Mouse (Mus musculus): ENCODE data around the gene Fam102a. TPM values are rescaled to one million over a fixed set of nuclear protein-coding genes. Genes with fewer than 3 reads are reported as not detected.

The Fam102a gene
- polyA plus RNA-seq, 1 experiment from 2014 or later: 11.8 TPM

DNA sequence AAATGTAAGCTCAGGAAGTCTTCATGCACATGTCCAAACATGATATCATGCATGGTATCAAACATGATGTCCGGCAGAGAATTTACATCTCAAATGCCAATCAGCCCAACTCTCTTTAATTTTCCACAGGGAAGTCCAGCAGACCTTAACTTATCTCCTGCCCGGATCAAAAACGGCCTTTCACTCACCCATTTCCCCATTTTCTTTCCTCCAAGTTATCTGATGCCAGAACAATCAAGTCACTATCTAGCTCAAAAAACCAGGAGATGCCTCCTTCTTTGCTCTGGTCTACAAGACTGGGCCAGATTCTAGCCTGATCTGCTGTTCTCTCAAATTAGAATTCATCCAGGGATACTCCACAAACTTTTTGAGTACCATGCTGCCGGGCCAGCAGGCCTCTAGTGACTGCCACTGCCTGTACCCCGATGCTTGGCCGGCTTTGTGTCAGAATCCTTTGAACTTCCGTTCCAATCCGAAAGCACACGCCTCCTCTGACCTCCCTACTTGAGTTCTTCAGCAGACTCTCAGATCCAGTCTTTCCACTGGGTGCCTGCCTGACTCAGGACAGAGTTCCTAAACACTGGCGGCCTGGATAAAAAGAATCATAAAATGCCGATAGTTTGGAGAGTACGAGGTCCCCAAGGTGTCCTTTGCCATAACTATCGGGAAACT is 935 bp upstream of the Fam102a start:
- in situ Hi-C loops (cut with MboI; ENCODE audit: low pct_unique_long_range_greater_than_20kb): no loop called here
- no peaks in the 10 kb centered on the region for H3K27me3 ChIP-seq
- ChIA-PET CTCF (no interaction called here), POLR2A (no interaction called here)
- no peak for ATAC-seq
- no peak for TF ChIP-seq CTCF (IDR thresholded peaks at IDR 0.05)
- no peak for DNase-seq (ENCODE audit: low read depth, low spot score)

DNA sequence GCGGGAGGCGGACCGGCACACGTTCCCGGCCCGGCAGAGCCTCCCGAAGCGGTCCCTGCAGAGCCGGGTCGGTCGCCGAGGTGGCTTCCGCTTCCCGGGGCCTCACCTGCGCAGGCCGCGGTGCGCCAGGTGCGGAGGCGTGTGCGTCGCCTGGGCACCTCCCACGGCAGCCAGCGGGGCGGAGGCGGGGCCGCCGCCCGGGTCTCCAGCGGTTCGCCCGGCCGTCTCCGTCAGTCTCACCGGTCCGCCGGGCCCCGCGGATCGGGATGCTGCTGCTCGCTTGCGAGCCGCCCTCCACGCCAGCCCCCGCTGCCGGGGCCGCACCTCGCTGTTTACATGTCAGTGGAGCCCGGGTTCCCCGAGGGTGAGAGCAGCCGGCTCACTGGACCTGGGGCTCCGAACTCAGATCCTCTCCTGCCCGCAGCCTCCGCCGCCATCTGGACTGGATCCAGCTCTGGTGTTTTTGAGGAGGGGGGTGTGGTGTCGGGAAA is 414 bp downstream of the Fam102a start:
- peak; percentile 33 for ATAC-seq
- TF ChIP-seq CTCF (IDR thresholded peaks at IDR 0.05): no peak
- H3K27me3 ChIP-seq: no peaks in the 10 kb centered on the region
- in situ Hi-C loops (cut with MboI; ENCODE audit: low pct_unique_long_range_greater_than_20kb): no loop called here
- no peak for DNase-seq (ENCODE audit: low read depth, low spot score)
- POLR2A ChIA-PET: interaction anchor here (0.6 to 1.4 kb wide), 4 partner anchors 10 to 173 kb away, joined by 3 to 11 read pairs (median 4); no protein-coding TSS in a partner anchor
- CTCF ChIA-PET: interaction anchor here (1.5 to 1.7 kb wide), 2 partner anchors 10 to 50 kb away, joined by 6 to 11 read pairs; no protein-coding TSS in a partner anchor

DNA sequence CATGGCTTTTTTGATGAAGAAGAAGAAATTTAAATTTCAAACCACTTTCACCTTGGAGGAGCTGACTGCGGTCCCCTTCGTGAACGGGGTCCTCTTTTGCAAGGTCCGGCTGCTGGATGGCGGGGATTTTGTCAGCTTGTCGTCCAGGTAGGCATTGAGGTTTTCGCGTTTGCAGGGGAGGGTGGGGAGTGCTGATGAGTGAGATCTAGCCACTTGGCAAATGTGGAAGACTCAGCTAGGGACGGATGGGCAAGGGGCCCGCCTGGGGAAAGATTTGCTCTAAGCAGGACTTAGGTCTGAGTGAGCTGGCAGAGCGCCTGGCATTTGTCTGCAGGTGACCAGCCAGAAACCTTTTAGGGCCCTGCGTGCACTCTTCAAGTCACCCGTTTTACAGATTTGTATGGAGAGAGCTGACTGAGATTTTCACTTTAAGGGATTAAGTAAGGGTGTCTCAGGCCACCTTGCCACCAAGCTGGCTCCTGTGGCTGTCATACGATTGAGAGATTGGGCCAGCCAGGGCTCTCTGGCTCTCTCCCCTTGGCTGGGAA is 1.0 kb downstream of the Fam102a start:
- no peaks in the 10 kb centered on the region for H3K27me3 ChIP-seq
- ATAC-seq (no peak), DNase-seq (ENCODE audit: low read depth, low spot score) (no peak)
- TF ChIP-seq CTCF (IDR thresholded peaks at IDR 0.05): no peak
- CTCF ChIA-PET: interaction anchor here (1.3 to 1.7 kb wide), 4 partner anchors 10 to 50 kb away, joined by 3 to 11 read pairs (median 8); partner anchors contain the start of gene Dpm2
- in situ Hi-C loops (cut with MboI; ENCODE audit: low pct_unique_long_range_greater_than_20kb): no loop called here
- POLR2A ChIA-PET: interaction anchor here (1.2 to 1.4 kb wide), 2 partner anchors 10 to 47 kb away, joined by 3 to 4 read pairs; no protein-coding TSS in a partner anchor

- in situ Hi-C loops (cut with MboI; ENCODE audit: low pct_unique_long_range_greater_than_20kb): no loop called here
- H3K27me3 ChIP-seq: no peaks in the 10 kb centered on the region
- ATAC-seq (no peak), DNase-seq (ENCODE audit: low read depth, low spot score) (no peak)
- POLR2A ChIA-PET: interaction anchor here (1.2 to 1.4 kb wide), 2 partner anchors 9 to 48 kb away, joined by 3 to 4 read pairs; no protein-coding TSS in a partner anchor
- no peak for TF ChIP-seq CTCF (IDR thresholded peaks at IDR 0.05)
- CTCF ChIA-PET: interaction anchor here (1.3 to 1.7 kb wide), 4 partner anchors 9 to 51 kb away, joined by 3 to 11 read pairs (median 8); partner anchors contain the start of gene Dpm2
Measured at GRCm38 (mm10) chr2:32536634-32537359, 1.7 kb downstream of the Fam102a start.

- POLR2A ChIA-PET: no interaction called here
- CTCF ChIA-PET: interaction anchor here (1.3 to 1.7 kb wide), 3 partner anchors 9 to 49 kb away, joined by 3 to 11 read pairs (median 11); partner anchors contain the start of gene Dpm2
- ATAC-seq (no peak), DNase-seq (ENCODE audit: low read depth, low spot score) (no peak)
- in situ Hi-C loops (cut with MboI; ENCODE audit: low pct_unique_long_range_greater_than_20kb): no loop called here
- TF ChIP-seq CTCF (IDR thresholded peaks at IDR 0.05): no peak
- H3K27me3 ChIP-seq: no peaks in the 10 kb centered on the region
Measured at GRCm38 (mm10) chr2:32537360-32537905, 2.3 kb downstream of the Fam102a start.

DNA sequence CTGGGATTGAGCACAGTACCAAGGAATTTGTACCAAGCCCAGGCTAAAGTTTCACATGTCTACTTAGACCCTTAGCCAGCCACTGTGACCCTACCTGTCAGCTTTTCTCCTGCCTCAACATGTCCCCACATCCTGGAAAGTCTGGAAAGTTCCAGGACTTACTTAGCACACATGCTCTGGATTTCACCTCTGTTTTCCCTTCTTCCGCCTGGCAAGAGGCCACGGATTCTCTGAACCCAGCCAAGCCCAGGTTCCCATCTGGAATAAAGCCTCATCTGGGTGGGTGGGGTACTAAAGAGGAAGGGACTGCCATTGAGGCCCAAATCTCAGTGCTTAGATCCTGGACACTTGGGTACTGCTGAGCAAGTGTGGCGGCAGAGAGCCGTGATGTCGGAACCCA is 2.8 kb downstream of the Fam102a start:
- DNase-seq (ENCODE audit: low read depth, low spot score): no peak
- no peaks in the 10 kb centered on the region for H3K27me3 ChIP-seq
- no peak for TF ChIP-seq CTCF (IDR thresholded peaks at IDR 0.05)
- in situ Hi-C loops (cut with MboI; ENCODE audit: low pct_unique_long_range_greater_than_20kb): no loop called here
- POLR2A ChIA-PET: no interaction called here
- no peak for ATAC-seq
- CTCF ChIA-PET: no interaction called here

GRCm38 (mm10) chr2:32538461-32538860 is 3.3 kb downstream of the Fam102a start:
- ChIA-PET POLR2A (no interaction called here), CTCF (no interaction called here)
- H3K27me3 ChIP-seq: no peaks in the 10 kb centered on the region
- ATAC-seq (no peak), DNase-seq (ENCODE audit: low read depth, low spot score) (no peak)
- TF ChIP-seq CTCF (IDR thresholded peaks at IDR 0.05): no peak
- in situ Hi-C loops (cut with MboI; ENCODE audit: low pct_unique_long_range_greater_than_20kb): no loop called here

- in situ Hi-C loops (cut with MboI; ENCODE audit: low pct_unique_long_range_greater_than_20kb): no loop called here
- TF ChIP-seq CTCF (IDR thresholded peaks at IDR 0.05): no peak
- no peak for ATAC-seq
- H3K27me3 ChIP-seq: no peaks in the 10 kb centered on the region
- ChIA-PET CTCF (interaction anchor here (1.6 kb wide), 1 partner anchor 12 kb away, joined by 4 read pairs; no protein-coding TSS in a partner anchor), POLR2A (no interaction called here)
- DNase-seq (ENCODE audit: low read depth, low spot score): no peak
Measured at GRCm38 (mm10) chr2:32539452-32539981, 4.4 kb downstream of the Fam102a start.

GRCm38 (mm10) chr2:32541333-32541908 is 6.3 kb downstream of the Fam102a start:
- ATAC-seq: no peak
- in situ Hi-C loops (cut with MboI; ENCODE audit: low pct_unique_long_range_greater_than_20kb): no loop called here
- no peak for DNase-seq (ENCODE audit: low read depth, low spot score)
- ChIA-PET POLR2A (no interaction called here), CTCF (interaction anchor here (1.1 to 1.6 kb wide), 3 partner anchors 8 to 13 kb away, joined by 3 to 4 read pairs (median 3); no protein-coding TSS in a partner anchor)
- H3K27me3 ChIP-seq: no peaks in the 10 kb centered on the region
- no peak for TF ChIP-seq CTCF (IDR thresholded peaks at IDR 0.05)
